Mouse (Mus musculus) induced T-regulatory cell, adult 2 months (primary cell): ENCODE data around the gene B3gnt2.

Experiments used
- DNase-seq: peaks from one replicate; pipeline ENCODE4 v3.0.0-alpha.2; 2012; ENCODE audit warnings: low read depth

B3gnt2 gene

GRCm38 (mm10) chr11:22847732-22848648, 12.8 kb downstream of the B3gnt2 start:
- DNase-seq = peak; percentile 46

GRCm38 (mm10) chr11:22846960-22847731, 13.6 kb downstream of the B3gnt2 start:
- peak; percentile 51 for DNase-seq

GRCm38 (mm10) chr11:22846093-22846835, 14.5 kb downstream of the B3gnt2 start:
- DNase-seq = peak; percentile 60

- DNase-seq = peak; percentile 71
Observed at GRCm38 (mm10) chr11:22844754-22845718, 15.7 kb downstream of the B3gnt2 start.

- peak; percentile 61 for DNase-seq
Observed at GRCm38 (mm10) chr11:22839456-22839855, 21.3 kb downstream of the B3gnt2 start.

- no peak for DNase-seq
Observed at GRCm38 (mm10) chr11:22838361-22838760, 22.4 kb downstream of the B3gnt2 start.

- peak; percentile 73 for DNase-seq
Observed at GRCm38 (mm10) chr11:22836269-22836668, 24.5 kb downstream of the B3gnt2 start.

- peak; percentile 58 for DNase-seq
Observed at GRCm38 (mm10) chr11:22832600-22832999, 28.2 kb downstream of the B3gnt2 start.

GRCm38 (mm10) chr11:22831916-22832315, 28.8 kb downstream of the B3gnt2 start:
- DNase-seq = no peak

- no peak for DNase-seq
Observed at GRCm38 (mm10) chr11:22830684-22831083, 30.1 kb downstream of the B3gnt2 start.

GRCm38 (mm10) chr11:22830179-22830611, 30.6 kb downstream of the B3gnt2 start:
- no peak for DNase-seq

GRCm38 (mm10) chr11:22828988-22829632, 31.7 kb downstream of the B3gnt2 start:
- DNase-seq = no peak

GRCm38 (mm10) chr11:22827514-22828080, 33.2 kb downstream of the B3gnt2 start:
- no peak for DNase-seq

- peak; percentile 10 for DNase-seq
Observed at GRCm38 (mm10) chr11:22826665-22827064, 34.1 kb downstream of the B3gnt2 start.

- DNase-seq = no peak
Observed at GRCm38 (mm10) chr11:22826051-22826450, 34.7 kb downstream of the B3gnt2 start.

- DNase-seq = peak; percentile 46
Observed at GRCm38 (mm10) chr11:22825548-22825947, 35.2 kb downstream of the B3gnt2 start.

- peak; percentile 72 for DNase-seq
Observed at GRCm38 (mm10) chr11:22824049-22824705, 36.6 kb downstream of the B3gnt2 start.

- peak; percentile 15 for DNase-seq
Observed at GRCm38 (mm10) chr11:22821243-22821642, 39.5 kb downstream of the B3gnt2 start.

GRCm38 (mm10) chr11:22818371-22818770, 42.4 kb downstream of the B3gnt2 start:
- DNase-seq = peak; percentile 44
